In the genomic region with DNA sequence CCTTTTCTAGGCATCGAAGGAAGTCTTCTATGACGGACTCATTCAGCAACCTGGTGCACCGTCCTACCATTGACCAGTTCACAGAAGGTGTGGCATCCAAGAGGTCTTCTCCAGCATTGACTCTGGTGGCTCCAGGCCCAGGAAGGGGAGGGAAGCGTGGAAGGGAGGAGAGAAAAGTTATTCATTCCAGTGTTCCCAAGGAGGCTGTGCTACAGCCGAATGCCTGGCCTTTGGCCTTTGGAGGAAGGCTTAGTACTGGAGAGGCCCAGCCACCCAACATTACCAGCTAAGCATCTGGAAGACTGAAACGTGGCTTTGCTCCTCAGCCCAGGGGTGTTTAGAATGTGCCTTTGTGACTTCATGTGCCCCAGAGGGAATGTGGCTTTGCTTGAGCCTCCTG, we compare ENCODE assay signal across 27 mouse cellular contexts. TPM values are rescaled to one million over a fixed set of nuclear protein-coding genes. Genes with fewer than 3 reads are reported as not detected.
A peak's percentile ranks its signal among the peaks of the same experiment; 100 is the strongest.
DNase-seq lines count a peak whose midpoint lies in the region; ATAC-seq and TF ChIP-seq lines count a peak whose summit lies in the region.
"Had no signal": no experiment of that assay in that cellular context is flagged by ENCODE, and none has a peak within 500 bp of the region (broad histone marks: within the 10 kb centered on the region; RNA-seq: fewer than 3 reads in every experiment).

No protein-coding gene starts in this region.

- no peak overlapping the region for H3K4me2 ChIP-seq in kidney, embryonic 14.5 days (replicated peaks; ENCODE audit: low read depth, low read length)
- H3K4me2 ChIP-seq in liver, postnatal 0 days (ENCODE audit: low read depth, low read length) = no peak overlapping the region
- H3K4me2 ChIP-seq: embryonic facial prominence, embryonic 13.5 days; forebrain, embryonic 13.5 days; heart, embryonic 13.5 days; hindbrain, embryonic 14.5 days had no signal

- no peak for TF ChIP-seq CTCF in liver, postnatal 0 days (IDR thresholded peaks at IDR 0.05; ENCODE audit: low read depth)

- H3K4me3 ChIP-seq in kidney, embryonic 14.5 days (ENCODE audit: low read length) = no peak overlapping the region
- no peak overlapping the region for H3K4me3 ChIP-seq in liver, postnatal 0 days (ENCODE audit: low read depth, low read length)
- H3K4me3 ChIP-seq: embryonic facial prominence, embryonic 10.5 days; embryonic facial prominence, embryonic 13.5 days; erythroblast, embryonic 14.5 days; forebrain, embryonic 13.5 days; heart, adult 2 months; heart, embryonic 10.5 days; heart, embryonic 13.5 days had no signal

- H3K9me3 ChIP-seq in kidney, embryonic 14.5 days (ENCODE audit: control insufficient read depth, low read length) = no peaks in the 10 kb centered on the region
- no peaks in the 10 kb centered on the region for H3K9me3 ChIP-seq in liver, postnatal 0 days (ENCODE audit: low read length)
- H3K9me3 ChIP-seq: embryonic facial prominence, embryonic 10.5 days; embryonic facial prominence, embryonic 13.5 days; forebrain, embryonic 13.5 days; heart, embryonic 10.5 days; heart, embryonic 13.5 days had no signal

- no peaks in the 10 kb centered on the region for H3K27me3 ChIP-seq in kidney, embryonic 14.5 days (ENCODE audit: control insufficient read depth, insufficient read depth, low read length)
- H3K27me3 ChIP-seq in liver, postnatal 0 days (ENCODE audit: insufficient read depth, low read length) = no peaks in the 10 kb centered on the region
- H3K27me3 ChIP-seq: embryonic facial prominence, embryonic 13.5 days; forebrain, embryonic 13.5 days; heart, embryonic 13.5 days had no signal

- no peak for TF ChIP-seq EP300 in liver, postnatal 0 days (IDR thresholded peaks at IDR 0.05; ENCODE audit: low read depth)

- ATAC-seq in kidney, embryonic 14.5 days (ENCODE audit: low FRiP score, low TSS enrichment) = no peak
- no peak for ATAC-seq in liver, postnatal 0 days
- ATAC-seq: activated CD4-positive, CD25-positive, alpha-beta regulatory T cell, adult 4 months; forebrain, embryonic 13.5 days; forebrain, embryonic 16.5 days had no signal

- H3K4me1 ChIP-seq in kidney, embryonic 14.5 days (ENCODE audit: control insufficient read depth, insufficient read depth, low read length) = no peaks in the 10 kb centered on the region; the same call in 1 of the 2 replicates
- no peaks in the 10 kb centered on the region; the same call in 1 of the 2 replicates for H3K4me1 ChIP-seq in liver, postnatal 0 days (ENCODE audit: insufficient read depth)
- H3K4me1 ChIP-seq: embryonic facial prominence, embryonic 13.5 days; forebrain, embryonic 13.5 days had no signal

- no peak overlapping the region for H3K27ac ChIP-seq in kidney, embryonic 14.5 days (ENCODE audit: low read depth, low read length)
- H3K27ac ChIP-seq in liver, postnatal 0 days (ENCODE audit: low read depth) = no peak overlapping the region
- H3K27ac ChIP-seq: embryonic facial prominence, embryonic 10.5 days; embryonic facial prominence, embryonic 13.5 days; forebrain, embryonic 13.5 days; heart, adult 2 months; heart, embryonic 10.5 days; heart, embryonic 13.5 days; hindbrain, embryonic 14.5 days had no signal

- no peaks in the 10 kb centered on the region for H3K36me3 ChIP-seq in kidney, embryonic 14.5 days (ENCODE audit: control insufficient read depth, insufficient read depth, low read length)
- no peaks in the 10 kb centered on the region for H3K36me3 ChIP-seq in liver, postnatal 0 days (replicated peaks; ENCODE audit: insufficient read depth, low read length)
- H3K36me3 ChIP-seq: embryonic facial prominence, embryonic 10.5 days; embryonic facial prominence, embryonic 13.5 days; heart, embryonic 10.5 days had no signal

- no peak overlapping the region for H3K9ac ChIP-seq in kidney, embryonic 14.5 days (ENCODE audit: low read depth, low read length)
- H3K9ac ChIP-seq in liver, postnatal 0 days (replicated peaks) = no peak overlapping the region
- H3K9ac ChIP-seq: embryonic facial prominence, embryonic 13.5 days; forebrain, embryonic 13.5 days; heart, embryonic 13.5 days; hindbrain, embryonic 14.5 days had no signal

- 64% methylated on average over 6 of the region's 6 CpGs for WGBS in kidney, embryonic 14.5 days
- 80% methylated on average over 6 of the region's 6 CpGs for whole genome bisulfite sequencing in liver, postnatal 0 days (ENCODE audit: insufficient replicate concordance)

- DNase-seq in kidney, adult 11 months = peak; percentile 72
- peak; percentile 70 for DNase-seq in kidney, adult 8-10 months
- DNase-seq in kidney, postnatal 14 days = peak; percentile 38
- no peak for DNase-seq in spleen, adult 18-20 months
- no peak for DNase-seq in liver, postnatal 0 days
- DNase-seq: adrenal gland, adult 8-10 months; adrenal gland, postnatal 25 days; cerebellum, adult 11-12 months; cerebellum, adult 8-10 months; cerebellum, postnatal 10 days; cerebellum, postnatal 36 days; embryo, embryonic 11 days; gastrocnemius, postnatal 10 days; gastrocnemius, postnatal 36 days; heart, adult 2 months; heart, postnatal 14 days; heart, postnatal 4 days had no signal

RNA-seq across cellular contexts. Expression of a gene that starts 16.0 kb away (rescaled TPM):
- 4.4 and 6.1 TPM in 2 replicates for polyA plus RNA-seq in kidney, embryonic 14.5 days (2014; fragmentation: Nextera tagmentation; extraction: Ambion mirVana)
- polyA plus RNA-seq in liver, postnatal 0 days (2015; fragmentation: Nextera tagmentation; extraction: Ambion mirVana) = 5.0 and 5.4 TPM in 2 replicates
- polyA plus RNA-seq: activated CD4-positive, CD25-positive, alpha-beta regulatory T cell, adult 4 months had no signal

Comparison
In these comparisons a context has a peak if more than half of its experiments do, and no peak if none do; other contexts are left out.
1. DNase-seq: peak in kidney, adult 11 months (single experiment), kidney, adult 8-10 months (2 of 2) and kidney, postnatal 14 days (single experiment); none in spleen, adult 18-20 months (0 of 2) and liver, postnatal 0 days (single experiment).